Comparison of ENCODE assay signal across 14 mouse cellular contexts in genomic region chr10:7197733-7198132, GRCm38 (mm10).
"Had no signal": no experiment of that assay in that cellular context is flagged by ENCODE, and none has a peak within 500 bp of the region (broad histone marks: within the 10 kb centered on the region; RNA-seq: fewer than 3 reads in every experiment).

No protein-coding gene starts in this region.

- H3K9ac ChIP-seq: hindbrain, embryonic 13.5 days; intestine, embryonic 15.5 days; limb, embryonic 12.5 days; lung, embryonic 15.5 days; midbrain, embryonic 13.5 days; stomach, embryonic 15.5 days had no signal

- H3K27ac ChIP-seq: hindbrain, embryonic 13.5 days; intestine, embryonic 15.5 days; limb, embryonic 12.5 days; lung, embryonic 15.5 days; macrophage; midbrain, embryonic 13.5 days; stomach, embryonic 15.5 days had no signal

- H3K27me3 ChIP-seq: hindbrain, embryonic 13.5 days; intestine, embryonic 15.5 days; limb, embryonic 12.5 days; lung, embryonic 15.5 days; midbrain, embryonic 13.5 days; stomach, embryonic 15.5 days had no signal

- H3K36me3 ChIP-seq: hindbrain, embryonic 13.5 days; intestine, embryonic 15.5 days; limb, embryonic 12.5 days; lung, embryonic 15.5 days; midbrain, embryonic 13.5 days; stomach, embryonic 15.5 days had no signal

- H3K9me3 ChIP-seq: hindbrain, embryonic 13.5 days; intestine, embryonic 15.5 days; limb, embryonic 12.5 days; lung, embryonic 15.5 days; midbrain, embryonic 13.5 days; stomach, embryonic 15.5 days had no signal

- ATAC-seq: midbrain, embryonic 13.5 days had no signal

- DNase-seq: kidney, adult 8-10 months; kidney, postnatal 25 days; layer of hippocampus, postnatal 36 days; lung, postnatal 14 days; right cerebral cortex, postnatal 25 days; thymus, adult 18-20 months; thymus, postnatal 14 days had no signal

- H3K4me3 ChIP-seq: hindbrain, embryonic 13.5 days; intestine, embryonic 15.5 days; limb, embryonic 12.5 days; lung, embryonic 15.5 days; midbrain, embryonic 13.5 days; stomach, embryonic 15.5 days had no signal

- H3K4me2 ChIP-seq: hindbrain, embryonic 13.5 days; intestine, embryonic 15.5 days; limb, embryonic 12.5 days; lung, embryonic 15.5 days; midbrain, embryonic 13.5 days; stomach, embryonic 15.5 days had no signal
